Mouse (Mus musculus) hindbrain, embryonic 12.5 days (tissue): ENCODE results near the gene Klhdc3. TPM values are rescaled to one million over a fixed set of nuclear protein-coding genes. Genes with fewer than 3 reads are reported as not detected.

Experiments
- ATAC-seq: fragments of 200-750 bp; cut with Nextera tagmentation; 2 replicates; pipeline ENCODE4 v1.8.0; 2017; ENCODE audit warnings: moderate TSS enrichment; ENCODE audit not compliant: low FRiP score
- H3K27ac ChIP-seq: fragments of 300-500 bp; sonication (generic); 2 replicates; pipeline ENCODE4 v1.5.1; 2016; ENCODE audit warnings: mild to moderate bottlenecking
- H3K27me3 ChIP-seq: fragments of 300-500 bp; sonication (generic); 2 replicates; pipeline ENCODE4 v1.6.1; 2016; ENCODE audit warnings: mild to moderate bottlenecking
- H3K36me3 ChIP-seq: fragments of 300-500 bp; sonication (generic); 2 replicates; pipeline ENCODE4 v1.6.1; 2016; ENCODE audit warnings: mild to moderate bottlenecking
- H3K4me1 ChIP-seq: fragments of 300-500 bp; sonication (generic); 2 replicates; pipeline ENCODE4 v1.6.1; 2016
- H3K4me2 ChIP-seq: fragments of 300-500 bp; sonication (generic); replicated peaks from 2 replicates; pipeline ENCODE4 v1.6.1; 2016; ENCODE audit warnings: mild to moderate bottlenecking
- H3K4me3 ChIP-seq: fragments of 300-500 bp; sonication (generic); 2 replicates; pipeline ENCODE4 v1.5.1; 2016; ENCODE audit warnings: mild to moderate bottlenecking
- H3K9ac ChIP-seq: fragments of 300-500 bp; sonication (generic); 2 replicates; pipeline ENCODE4 v1.6.1; 2016; ENCODE audit warnings: mild to moderate bottlenecking, moderate library complexity
- H3K9me3 ChIP-seq: fragments of 300-500 bp; sonication (generic); replicated peaks from 2 replicates; pipeline ENCODE4 v1.6.1; 2016; ENCODE audit warnings: mild to moderate bottlenecking
- WGBS: fragments of 180-500 bp; shearing (Covaris S2); methylation state at CpG from one replicate; pipeline ENCODE4 v1.1.7; 2016; 5-methylcytosine and 5-hydroxymethylcytosine counted together
- polyA plus RNA-seq: library from polyadenylated mRNA; unstranded; fragments of >200 nt; fragmentation: Nextera tagmentation; extraction: Ambion mirVana; gene quantifications from 2 replicates; pipeline ENCODE4 v1.2.1, GENCODE M21; 2016

The Klhdc3 gene
- polyA plus RNA-seq, 1 experiment from 2014 or later, result 141 TPM

- 1% methylated on average over 43 of the region's 43 CpGs for WGBS
- peak; percentile 89 for ATAC-seq
- H3K36me3 ChIP-seq, result peaks cover 62% of the 10 kb centered on the region
- peaks cover 28% of the 10 kb centered on the region for H3K4me1 ChIP-seq
- H3K27me3 ChIP-seq, result no peaks in the 10 kb centered on the region
- peak within 1 kb of the TSS; percentile 80 for H3K27ac ChIP-seq
- H3K4me3 ChIP-seq, result peak within 1 kb of the TSS; percentile 89
- peak within 1 kb of the TSS; percentile 76 for H3K9ac ChIP-seq
- peak within 1 kb of the TSS; percentile 92 for H3K4me2 ChIP-seq
- no peaks in the 10 kb centered on the region for H3K9me3 ChIP-seq
Measured at GRCm38 (mm10) chr17:46673850-46674529, 6.7 kb downstream of the Klhdc3 start, which contains the start of gene Rrp36. Rrp36 (minus strand) TSS chr17:46674352.

- Histone ChIP-seq H3K27me3 (no peaks in the 10 kb centered on the region), H3K9me3 (no peaks in the 10 kb centered on the region), H3K4me3 (no peak overlapping the region), H3K4me1 (peaks cover 17% of the 10 kb centered on the region), H3K9ac (no peak overlapping the region), H3K27ac (no peak overlapping the region), H3K36me3 (peaks cover 57% of the 10 kb centered on the region), H3K4me2 (no peak overlapping the region)
- WGBS, result 95% methylated on average over 10 of the region's 10 CpGs
- no peak for ATAC-seq
Measured at GRCm38 (mm10) chr17:46669911-46670310, 10.8 kb downstream of the Klhdc3 start.

- H3K4me1 ChIP-seq, result no peaks in the 10 kb centered on the region
- ATAC-seq, result no peak
- WGBS, result 90% methylated on average over 16 of the region's 16 CpGs
- H3K4me2 ChIP-seq, result no peak overlapping the region
- no peaks in the 10 kb centered on the region for H3K9me3 ChIP-seq
- H3K4me3 ChIP-seq, result no peak overlapping the region
- H3K9ac ChIP-seq, result no peak overlapping the region
- H3K27ac ChIP-seq, result no peak overlapping the region
- no peaks in the 10 kb centered on the region for H3K27me3 ChIP-seq
- H3K36me3 ChIP-seq, result peaks cover 73% of the 10 kb centered on the region
Measured at GRCm38 (mm10) chr17:46667712-46668111, 13.0 kb downstream of the Klhdc3 start.

- Histone ChIP-seq H3K9ac (no peak overlapping the region), H3K4me1 (no peaks in the 10 kb centered on the region), H3K36me3 (peaks cover 94% of the 10 kb centered on the region), H3K27me3 (no peaks in the 10 kb centered on the region), H3K4me3 (no peak overlapping the region), H3K9me3 (no peaks in the 10 kb centered on the region), H3K4me2 (no peak overlapping the region), H3K27ac (no peak overlapping the region)
- 100% methylated on average over 5 of the region's 5 CpGs for WGBS
- no peak for ATAC-seq
Measured at GRCm38 (mm10) chr17:46662730-46663129, 18.0 kb downstream of the Klhdc3 start.

GRCm38 (mm10) chr17:46661981-46662380 is 18.7 kb downstream of the Klhdc3 start:
- Histone ChIP-seq H3K4me2 (no peak overlapping the region), H3K27me3 (no peaks in the 10 kb centered on the region), H3K36me3 (peaks cover 98% of the 10 kb centered on the region), H3K9me3 (no peaks in the 10 kb centered on the region), H3K4me3 (no peak overlapping the region), H3K9ac (no peak overlapping the region), H3K27ac (no peak overlapping the region), H3K4me1 (no peaks in the 10 kb centered on the region)
- WGBS, result 89% methylated on average over 12 of the region's 12 CpGs
- no peak for ATAC-seq

- Histone ChIP-seq H3K4me3 (no peak overlapping the region), H3K9me3 (no peaks in the 10 kb centered on the region), H3K27ac (no peak overlapping the region), H3K9ac (no peak overlapping the region), H3K36me3 (peaks cover 98% of the 10 kb centered on the region), H3K27me3 (no peaks in the 10 kb centered on the region), H3K4me2 (no peak overlapping the region), H3K4me1 (no peaks in the 10 kb centered on the region)
- no peak for ATAC-seq
- 92% methylated on average over 9 of the region's 9 CpGs for WGBS
Measured at GRCm38 (mm10) chr17:46661351-46661750, 19.4 kb downstream of the Klhdc3 start.

- no peak overlapping the region for H3K27ac ChIP-seq
- H3K27me3 ChIP-seq, result no peaks in the 10 kb centered on the region
- peaks cover 79% of the 10 kb centered on the region for H3K36me3 ChIP-seq
- peaks cover 20% of the 10 kb centered on the region for H3K4me1 ChIP-seq
- H3K9me3 ChIP-seq, result no peaks in the 10 kb centered on the region
- WGBS, result 87% methylated on average over 6 of the region's 6 CpGs
- H3K4me3 ChIP-seq, result no peak overlapping the region
- H3K9ac ChIP-seq, result no peak overlapping the region
- ATAC-seq, result no peak
- H3K4me2 ChIP-seq, result no peak overlapping the region
Measured at GRCm38 (mm10) chr17:46656054-46656453, 24.7 kb downstream of the Klhdc3 start.

GRCm38 (mm10) chr17:46651755-46652547 is 28.8 kb downstream of the Klhdc3 start:
- ATAC-seq, result no peak
- Histone ChIP-seq H3K36me3 (peaks cover 43% of the 10 kb centered on the region), H3K27ac (no peak overlapping the region), H3K27me3 (no peaks in the 10 kb centered on the region), H3K4me2 (peak overlapping the region; percentile 65), H3K9me3 (no peaks in the 10 kb centered on the region), H3K4me1 (peaks cover 34% of the 10 kb centered on the region), H3K9ac (peak overlapping the region; percentile 91), H3K4me3 (peak overlapping the region; percentile 67)
- 78% methylated on average over 20 of the region's 20 CpGs for whole genome bisulfite sequencing

GRCm38 (mm10) chr17:46651292-46651691 is 29.4 kb downstream of the Klhdc3 start:
- Histone ChIP-seq H3K27me3 (no peaks in the 10 kb centered on the region), H3K4me2 (peak overlapping the region; percentile 65), H3K36me3 (peaks cover 37% of the 10 kb centered on the region), H3K9me3 (no peaks in the 10 kb centered on the region), H3K4me1 (peaks cover 40% of the 10 kb centered on the region), H3K4me3 (peak overlapping the region; percentile 67), H3K9ac (peak overlapping the region; percentile 91), H3K27ac (peak overlapping the region; percentile 94; the same call in 1 of the 2 replicates)
- 80% methylated on average over 17 of the region's 17 CpGs for WGBS
- ATAC-seq, result no peak

- H3K4me2 ChIP-seq, result peak within 1 kb of the TSS; percentile 65
- H3K36me3 ChIP-seq, result peaks cover 29% of the 10 kb centered on the region
- H3K4me1 ChIP-seq, result peaks cover 40% of the 10 kb centered on the region
- peak within 1 kb of the TSS; percentile 94 for H3K27ac ChIP-seq
- no peaks in the 10 kb centered on the region for H3K27me3 ChIP-seq
- H3K9me3 ChIP-seq, result no peaks in the 10 kb centered on the region
- H3K4me3 ChIP-seq, result peak within 1 kb of the TSS; percentile 67
- WGBS, result under 1% methylated on average over 53 of the region's 58 CpGs
- peak; percentile 95 for ATAC-seq
- H3K9ac ChIP-seq, result peak within 1 kb of the TSS; percentile 91
Measured at GRCm38 (mm10) chr17:46650232-46651031, 30.3 kb downstream of the Klhdc3 start, which contains the start of gene Cul7. Cul7 (plus strand) TSS chr17:46650337.

- Histone ChIP-seq H3K27me3 (no peaks in the 10 kb centered on the region), H3K27ac (peak overlapping the region; percentile 94), H3K36me3 (peaks cover 25% of the 10 kb centered on the region), H3K4me1 (peaks cover 44% of the 10 kb centered on the region), H3K4me3 (peak overlapping the region; percentile 67), H3K9ac (peak overlapping the region; percentile 91), H3K4me2 (peak overlapping the region; percentile 65), H3K9me3 (no peaks in the 10 kb centered on the region)
- WGBS, result 37% methylated on average over 15 of the region's 15 CpGs
- ATAC-seq, result no peak
Measured at GRCm38 (mm10) chr17:46649811-46650210, 30.9 kb downstream of the Klhdc3 start.

GRCm38 (mm10) chr17:46648436-46648835 is 32.3 kb downstream of the Klhdc3 start:
- 92% methylated on average over 9 of the region's 9 CpGs for WGBS
- H3K4me3 ChIP-seq, result no peak overlapping the region
- H3K36me3 ChIP-seq, result peaks cover 11% of the 10 kb centered on the region
- no peaks in the 10 kb centered on the region for H3K9me3 ChIP-seq
- no peak for ATAC-seq
- H3K27ac ChIP-seq, result no peak overlapping the region
- H3K9ac ChIP-seq, result no peak overlapping the region
- peaks cover 47% of the 10 kb centered on the region for H3K4me1 ChIP-seq
- no peaks in the 10 kb centered on the region for H3K27me3 ChIP-seq
- H3K4me2 ChIP-seq, result no peak overlapping the region
